In genomic region chrX:139997740-139998690, GRCm38 (mm10) we compare ENCODE assay signal across 7 mouse cellular contexts. TPM values are rescaled to one million over a fixed set of nuclear protein-coding genes. Genes with fewer than 3 reads are reported as not detected.
DNase-seq lines count a peak whose midpoint lies in the region; ATAC-seq lines count a peak whose summit lies in the region.

TSS of gene Rbm41 (minus strand) at chrX:139998595.

- peak within 1 kb of the TSS; percentile 50 for H3K4me3 ChIP-seq in intestine, embryonic 14.5 days (ENCODE audit: low read depth, low read length)

- 14% methylated on average over 24 of the region's 25 CpGs for WGBS in intestine, embryonic 14.5 days

- no peaks in the 10 kb centered on the region for H3K9me3 ChIP-seq in intestine, embryonic 14.5 days (ENCODE audit: control insufficient read depth, low read length)

- peak; percentile 100 for ATAC-seq in activated CD4-positive, CD25-positive, alpha-beta regulatory T cell, adult 4 months
- ATAC-seq in common myeloid progenitor, adult 5-6 weeks (replicated peaks; ENCODE audit: low read depth, poor library complexity, severe bottlenecking) = peak; percentile 99
- ATAC-seq in intestine, embryonic 14.5 days (replicated peaks; ENCODE audit: low FRiP score, low TSS enrichment, low read depth) = peak; percentile 81
- peak; percentile 98 for ATAC-seq in megakaryocyte progenitor cell, adult 5-6 weeks (replicated peaks; ENCODE audit: poor library complexity)

- H3K27ac ChIP-seq in intestine, embryonic 14.5 days (ENCODE audit: low read depth) = peak within 1 kb of the TSS; percentile 51; the same call in 1 of the 2 replicates

- intact Hi-C loops in left cerebral cortex, postnatal 10 days (cut with DNase I) = no loop called here

- no peaks in the 10 kb centered on the region for H3K4me1 ChIP-seq in intestine, embryonic 14.5 days (replicated peaks; ENCODE audit: control insufficient read depth, insufficient read depth, low read length)

- H3K4me2 ChIP-seq in intestine, embryonic 14.5 days (ENCODE audit: low read length) = peak within 1 kb of the TSS; percentile 57

- peak within 1 kb of the TSS; percentile 69 for H3K9ac ChIP-seq in intestine, embryonic 14.5 days (ENCODE audit: low read length)

- H3K27me3 ChIP-seq in intestine, embryonic 14.5 days (replicated peaks; ENCODE audit: control insufficient read depth, insufficient read depth, low read length) = no peaks in the 10 kb centered on the region

- peak; percentile 16 for DNase-seq in gastrocnemius, postnatal 10 days
- peak; percentile 68 for DNase-seq in intestine, embryonic 14.5 days (ENCODE audit: low spot score)
- peak; percentile 26 to 57 for DNase-seq in left cerebral cortex, postnatal 10 days (ENCODE audit: extremely low spot score in 1 of 2, low spot score in 2 of 2)
- peak; percentile 14 for DNase-seq in right cerebral cortex, postnatal 14 days

- H3K36me3 ChIP-seq in intestine, embryonic 14.5 days (ENCODE audit: control insufficient read depth, insufficient read depth, low read length) = peaks cover 15% of the 10 kb centered on the region

RNA-seq across cellular contexts. Expression of gene Rbm41, which starts in this region (rescaled TPM):
- 1 to 10 TPM; 8.4 to 8.6 TPM for polyA plus RNA-seq in activated CD4-positive, CD25-positive, alpha-beta regulatory T cell, adult 4 months (2017; shearing (Covaris generic))
- 15.2 and 17.8 TPM in 2 replicates for total RNA-seq in common myeloid progenitor, adult 5-6 weeks (2017)
- 1 to 10 TPM; 5.3 to 6.1 TPM for total RNA-seq in gastrocnemius, postnatal 10 days (2021)
- 5.9 and 6.2 TPM in 2 replicates for polyA plus RNA-seq in intestine, embryonic 14.5 days (2014; fragmentation: Nextera tagmentation; extraction: Ambion mirVana)
- total RNA-seq in left cerebral cortex, postnatal 10 days (2021) = 1 to 10 TPM; 9.2 to 9.8 TPM
- 8.5 and 10.7 TPM in 2 replicates for total RNA-seq in megakaryocyte progenitor cell, adult 5-6 weeks (2015)
- 8.8 and 20.3 TPM in 2 replicates for total RNA-seq in megakaryocyte progenitor cell, adult 5-6 weeks (2017)

Comparison
In these comparisons a context has a peak if more than half of its experiments do, and no peak if none do; other contexts are left out.
1. Peak in every context shown above with its lines: DNase-seq, ATAC-seq, H3K4me3 ChIP-seq and H3K27ac ChIP-seq.
2. DNase-seq: peak in every context shown above with its lines; median percentile 68 in intestine, embryonic 14.5 days; 42 in left cerebral cortex, postnatal 10 days; 16 in gastrocnemius, postnatal 10 days; 14 in right cerebral cortex, postnatal 14 days.